Mouse (Mus musculus) kidney, embryonic 16.5 days (tissue): ENCODE measurements around the gene Erf. TPM values are rescaled to one million over a fixed set of nuclear protein-coding genes. Genes with fewer than 3 reads are reported as not detected.

ENCODE experiments used
- ATAC-seq: fragments of 200-750 bp; cut with Nextera tagmentation; 2 replicates; pipeline ENCODE4 v1.8.0; 2017; ENCODE audit warnings: moderate TSS enrichment; ENCODE audit not compliant: low FRiP score, low TSS enrichment
- H3K27ac ChIP-seq: fragments of 300-500 bp; sonication (generic); 2 replicates; pipeline ENCODE4 v1.5.1; 2014; ENCODE audit warnings: low read length
- H3K27me3 ChIP-seq: fragments of 300-500 bp; sonication (generic); 2 replicates; pipeline ENCODE4 v1.6.1; 2014; ENCODE audit warnings: low read length, control low read depth, mixed read lengths; ENCODE audit not compliant: insufficient read depth
- H3K36me3 ChIP-seq: fragments of 300-500 bp; sonication (generic); 2 replicates; pipeline ENCODE4 v1.6.1; 2014; ENCODE audit warnings: low read length, control low read depth, mixed read lengths; ENCODE audit not compliant: insufficient read depth
- H3K4me1 ChIP-seq: fragments of 300-500 bp; sonication (generic); 2 replicates; pipeline ENCODE4 v1.6.1; 2014; ENCODE audit warnings: low read length, control low read depth, mixed read lengths; ENCODE audit not compliant: insufficient read depth
- H3K4me2 ChIP-seq: fragments of 300-500 bp; sonication (generic); replicated peaks from 2 replicates; pipeline ENCODE4 v1.6.1; 2014; ENCODE audit warnings: low read depth, low read length
- H3K4me3 ChIP-seq: fragments of 300-500 bp; sonication (generic); 2 replicates; pipeline ENCODE4 v1.5.1; 2014; ENCODE audit warnings: mild to moderate bottlenecking, low read length
- H3K9ac ChIP-seq: fragments of 300-500 bp; sonication (generic); replicated peaks from 2 replicates; pipeline ENCODE4 v1.6.1; 2014; ENCODE audit warnings: low read length
- H3K9me3 ChIP-seq: fragments of 300-500 bp; sonication (generic); 2 replicates; pipeline ENCODE4 v1.6.1; 2016; ENCODE audit warnings: low read length, control low read depth
- WGBS: fragments of 180-500 bp; shearing (Covaris S2); extraction: QIAGEN DNeasy Blood & Tissue Kit; methylation state at CpG from one replicate; pipeline ENCODE4 v1.1.7; 2014; 5-methylcytosine and 5-hydroxymethylcytosine counted together
- microRNA-seq: library from miRNA; unstranded; fragments of <30 nt; microRNA quantifications from one replicate; pipeline ENCODE4, GENCODE M21; 2016
- polyA plus RNA-seq: library from polyadenylated mRNA; unstranded; fragments of >200 nt; fragmentation: Nextera tagmentation; extraction: Ambion mirVana; gene quantifications from 2 replicates; pipeline ENCODE4 v1.2.1, GENCODE M21; 2015

The Erf gene
- polyA plus RNA-seq, 1 experiment from 2014 or later: 15.2 TPM

DNA sequence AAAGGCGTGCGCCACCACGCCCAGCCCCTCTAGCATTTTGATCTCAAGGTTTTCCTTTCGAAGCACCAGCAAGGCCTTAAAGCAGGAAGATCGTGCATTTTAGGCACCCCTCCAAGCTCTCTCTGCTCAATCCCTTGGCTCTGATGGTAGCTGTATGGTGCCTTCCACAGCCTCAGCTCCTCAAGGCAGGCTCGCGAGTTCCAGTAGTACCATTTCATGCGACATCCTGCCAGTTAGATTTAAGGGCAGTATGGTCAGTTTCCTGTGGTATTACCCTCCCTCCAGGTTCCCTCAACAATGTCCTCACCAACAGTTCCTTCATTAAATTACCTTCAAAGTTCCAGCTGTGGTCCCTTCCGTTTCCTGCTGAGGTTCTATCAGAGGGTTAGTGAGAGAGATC lies 54.5 kb downstream of the Erf start:
- Histone ChIP-seq H3K9ac (no peak overlapping the region), H3K9me3 (no peaks in the 10 kb centered on the region), H3K4me3 (no peak overlapping the region), H3K4me1 (no peaks in the 10 kb centered on the region), H3K27ac (no peak overlapping the region), H3K36me3 (no peaks in the 10 kb centered on the region), H3K27me3 (no peaks in the 10 kb centered on the region), H3K4me2 (no peak overlapping the region)
- no peak for ATAC-seq
- 77% methylated on average over 9 of the region's 9 CpGs for WGBS

GRCm38 (mm10) chr7:25195148-25195547 lies 55.4 kb downstream of the Erf start:
- Histone ChIP-seq H3K4me3 (no peak overlapping the region), H3K9me3 (no peaks in the 10 kb centered on the region), H3K4me2 (no peak overlapping the region), H3K27me3 (no peaks in the 10 kb centered on the region), H3K9ac (no peak overlapping the region), H3K4me1 (no peaks in the 10 kb centered on the region), H3K36me3 (no peaks in the 10 kb centered on the region), H3K27ac (no peak overlapping the region)
- WGBS: 71% methylated on average over 3 of the region's 3 CpGs
- ATAC-seq: no peak

Small RNAs within 50 kb of the gene (microRNA-seq; reads per million reads assigned to microRNA genes)
- gene Mir7048: not detected

Other genes starting within 250 kb of the Erf start
- gene Atp1a3, start 244.8 kb downstream of the Erf start, polyA plus RNA-seq: 0.66 and 1.5 TPM in 2 replicates
- 5.1 and 6.3 TPM in 2 replicates for gene Grik5, start 178.4 kb downstream of the Erf start, polyA plus RNA-seq
- 37.7 and 44.1 TPM in 2 replicates for gene Zfp574, start 178.2 kb downstream of the Erf start, polyA plus RNA-seq
- gene Pou2f2, start 71.0 kb downstream of the Erf start, polyA plus RNA-seq: 0.40 and 0.99 TPM in 2 replicates
- gene Dedd2, start 30.1 kb downstream of the Erf start, polyA plus RNA-seq: 12.0 and 13.2 TPM in 2 replicates
- gene Zfp526, start 29.3 kb downstream of the Erf start, polyA plus RNA-seq: 2.7 and 3.0 TPM in 2 replicates
- 9.0 and 9.9 TPM in 2 replicates for gene Gsk3a, start 12.9 kb downstream of the Erf start, polyA plus RNA-seq
- gene Cic, start 16.9 kb upstream of the Erf start, polyA plus RNA-seq: 28.9 and 30.8 TPM in 2 replicates
- 197 and 199 TPM in 2 replicates for gene Pafah1b3, start 47.2 kb upstream of the Erf start, polyA plus RNA-seq
- gene Prr19, start 50.6 kb upstream of the Erf start, polyA plus RNA-seq: 0.84 and 0.98 TPM in 2 replicates
- gene Tmem145, start 55.3 kb upstream of the Erf start, polyA plus RNA-seq: 0.10 and 0.67 TPM in 2 replicates
- gene Megf8, start 66.4 kb upstream of the Erf start, polyA plus RNA-seq: 16.9 and 18.2 TPM in 2 replicates
- gene Cnfn, start 119.0 kb upstream of the Erf start, polyA plus RNA-seq: 1.4 TPM in 1 of 2 replicates, not detected in the other
- gene Lipe, start 147.9 kb upstream of the Erf start, polyA plus RNA-seq: 11.2 and 11.9 TPM in 2 replicates
- 0.65 and 1.0 TPM in 2 replicates for gene Cxcl17, start 162.1 kb upstream of the Erf start, polyA plus RNA-seq
- gene Ceacam1, start 226.8 kb upstream of the Erf start, polyA plus RNA-seq: 4.4 and 4.6 TPM in 2 replicates